Mouse (Mus musculus) liver, embryonic 14.5 days (tissue): ENCODE data around the gene Hdac9. TPM values are rescaled to one million over a fixed set of nuclear protein-coding genes. Genes with fewer than 3 reads are reported as not detected.

ENCODE experiments used
- ATAC-seq: fragments of 200-750 bp; cut with Nextera tagmentation; 2 replicates; pipeline ENCODE4 v1.8.0; 2017; ENCODE audit warnings: moderate number of reproducible peaks, mild to moderate bottlenecking, moderate library complexity; ENCODE audit not compliant: insufficient read depth
- DNase-seq, 3 experiments: peaks; one replicate each; pipeline ENCODE4 v3.0.0-alpha.2; 2012 to 2013; ENCODE audit warnings: low read depth in 3 of 3, low spot score in 3 of 3
- H3K27ac ChIP-seq: fragments of 300-500 bp; sonication (generic); 2 replicates; pipeline ENCODE4 v1.5.1; 2014; ENCODE audit warnings: moderate library complexity, mild to moderate bottlenecking, control low read depth, inconsistent platforms
- H3K27me3 ChIP-seq: fragments of 300-500 bp; sonication (generic); 2 replicates; pipeline ENCODE4 v1.6.1; 2014; ENCODE audit warnings: mild to moderate bottlenecking, low read length, moderate library complexity; ENCODE audit not compliant: control insufficient read depth, insufficient read depth
- H3K36me3 ChIP-seq: fragments of 300-500 bp; sonication (generic); replicated peaks from 2 replicates; pipeline ENCODE4 v1.6.1; 2014; ENCODE audit warnings: low read depth; ENCODE audit not compliant: control insufficient read depth, insufficient read depth
- H3K4me1 ChIP-seq, 2 experiments: fragments of 200-500 bp in 1 of 2; fragments of 300-500 bp in 1 of 2; sonication (generic) in 1 of 2; replicated peaks; 2 replicates each; pipeline ENCODE4 v1.6.1; 2012 to 2014; ENCODE audit warnings: antibody characterized with exemption in 1 of 2, inconsistent platforms in 1 of 2, low read length in 1 of 2; ENCODE audit not compliant: control insufficient read depth in 2 of 2, insufficient read depth in 2 of 2
- H3K4me2 ChIP-seq: fragments of 300-500 bp; sonication (generic); 2 replicates; pipeline ENCODE4 v1.6.1; 2014; ENCODE audit warnings: low read depth, mild to moderate bottlenecking, control low read depth, moderate library complexity
- H3K4me3 ChIP-seq, 2 experiments: fragments of 200-500 bp in 1 of 2; fragments of 300-500 bp in 1 of 2; sonication (generic) in 1 of 2; 2 replicates each; pipeline ENCODE4 v1.5.1; 2012 to 2014; ENCODE audit warnings: low read depth in 2 of 2, low read length in 2 of 2, mild to moderate bottlenecking in 2 of 2, control low read depth in 1 of 2, inconsistent platforms in 1 of 2, moderate library complexity in 1 of 2; ENCODE audit not compliant: insufficient read depth in 1 of 2
- H3K9ac ChIP-seq: fragments of 300-500 bp; sonication (generic); replicated peaks from 2 replicates; pipeline ENCODE4 v1.6.1; 2014; ENCODE audit warnings: mild to moderate bottlenecking, control low read depth, moderate library complexity
- H3K9me3 ChIP-seq: fragments of 300-500 bp; sonication (generic); 2 replicates; pipeline ENCODE4 v1.6.1; 2016; ENCODE audit warnings: low read length, mixed read lengths; ENCODE audit not compliant: control insufficient read depth
- CTCF ChIP-seq: IDR thresholded peaks from 2 replicates; pipeline ENCODE4 v1.5.1; 2016; ENCODE audit warnings: antibody characterized with exemption, low read depth, control low read depth
- EP300 ChIP-seq: IDR thresholded peaks from 2 replicates; pipeline ENCODE4 v1.6.1; 2016; ENCODE audit warnings: antibody characterized with exemption, low read depth
- WGBS: fragments of 180-500 bp; shearing (Covaris S2); extraction: QIAGEN DNeasy Blood & Tissue Kit; methylation state at CpG from one replicate; pipeline ENCODE4 v1.1.7; 2014; ENCODE audit not compliant: insufficient replicate concordance; 5-methylcytosine and 5-hydroxymethylcytosine counted together
- polyA plus RNA-seq, 2 experiments: library from polyadenylated mRNA; depleted of rRNA in 1 of 2; stranded (reverse) in 1 of 2; unstranded in 1 of 2; fragments of >200 nt; fragmentation: Nextera tagmentation in 1 of 2; extraction: Ambion mirVana in 1 of 2; gene quantifications; 2 replicates each; pipeline versions ENCODE4 v1.2.1 to v1.2.3; 2012 to 2014

The Hdac9 gene
- 1.0 and 1.4 TPM in 2 replicates for polyA plus RNA-seq (2012; rRNA removed)
- polyA plus RNA-seq (2014; fragmentation: Nextera tagmentation; extraction: Ambion mirVana), result 1.3 TPM in 2 replicates

DNA sequence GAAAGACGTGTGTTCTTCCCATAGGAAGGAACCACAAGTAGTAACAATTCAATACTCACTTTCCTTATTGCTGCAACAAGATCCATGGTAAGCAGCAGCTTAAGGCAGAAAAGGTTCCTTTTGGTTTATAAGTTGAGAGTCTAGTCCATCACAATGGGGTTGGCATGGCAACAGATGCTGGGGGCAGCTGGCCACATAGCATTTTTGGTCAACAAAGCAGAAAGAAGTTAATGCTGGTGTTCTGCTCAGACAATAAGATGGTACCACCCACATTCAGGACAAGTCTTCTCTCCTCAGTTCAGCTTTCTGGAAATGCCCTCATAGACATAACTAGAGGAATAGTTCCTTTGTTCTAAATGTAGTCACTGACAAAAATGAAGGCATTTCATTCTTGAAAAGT lies at the start of gene Hdac9:
TSS of gene Hdac9 (minus strand) at position 101 of the 400 bp plus-strand sequence.
- no peaks in the 10 kb centered on the region for H3K4me1 ChIP-seq
- ATAC-seq (no peak), DNase-seq (no peak)
- no peak within 1 kb of the TSS for H3K9ac ChIP-seq
- H3K27ac ChIP-seq, result no peak within 1 kb of the TSS
- H3K4me3 ChIP-seq, result no peak within 1 kb of the TSS
- TF ChIP-seq EP300 (no peak), CTCF (no peak)
- no peaks in the 10 kb centered on the region for H3K9me3 ChIP-seq
- WGBS, result 31% methylated on average over 1 of the region's 1 CpGs
- no peak within 1 kb of the TSS for H3K4me2 ChIP-seq
- H3K27me3 ChIP-seq, result no peaks in the 10 kb centered on the region
- no peaks in the 10 kb centered on the region for H3K36me3 ChIP-seq

DNA sequence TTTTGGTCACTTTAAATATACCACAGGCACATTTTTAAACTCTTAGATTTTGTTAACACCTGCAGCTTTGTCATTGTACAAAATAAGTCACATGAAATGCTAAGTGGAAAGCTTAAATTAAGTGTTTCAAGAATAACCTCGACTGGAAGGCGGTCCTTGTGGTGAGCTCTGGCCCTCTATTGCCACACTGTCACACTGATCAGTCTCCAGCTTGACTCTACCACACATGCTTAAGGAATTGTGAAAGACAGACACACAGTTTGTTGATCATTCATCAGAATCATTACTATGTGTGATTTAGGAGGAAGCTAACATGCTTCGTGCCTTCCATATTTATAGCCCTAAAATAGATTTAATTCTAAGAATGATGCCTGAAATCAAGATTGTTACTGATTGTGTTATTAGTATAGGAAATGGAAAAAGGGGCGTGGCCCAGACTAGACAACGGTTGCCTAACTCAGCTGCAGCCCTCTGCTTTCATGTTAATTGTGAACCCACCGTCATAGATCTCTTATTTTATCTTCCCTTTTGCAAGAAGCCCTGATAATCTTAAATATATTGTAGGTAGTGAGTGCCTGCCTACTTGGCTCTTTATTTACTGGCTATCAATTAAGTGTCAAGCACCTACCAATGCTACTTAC lies 32.3 kb upstream of the Hdac9 start:
- TF ChIP-seq EP300, result no peak
- TF ChIP-seq CTCF, result no peak
- no peak overlapping the region for H3K4me2 ChIP-seq
- no peak overlapping the region for H3K4me3 ChIP-seq
- H3K9me3 ChIP-seq, result no peaks in the 10 kb centered on the region
- no peak overlapping the region for H3K9ac ChIP-seq
- ATAC-seq, result no peak
- H3K4me1 ChIP-seq, result no peaks in the 10 kb centered on the region
- 54% methylated on average over 6 of the region's 6 CpGs for WGBS
- H3K36me3 ChIP-seq, result no peaks in the 10 kb centered on the region
- H3K27me3 ChIP-seq, result no peaks in the 10 kb centered on the region
- H3K27ac ChIP-seq, result no peak overlapping the region
- DNase-seq, result no peak

DNA sequence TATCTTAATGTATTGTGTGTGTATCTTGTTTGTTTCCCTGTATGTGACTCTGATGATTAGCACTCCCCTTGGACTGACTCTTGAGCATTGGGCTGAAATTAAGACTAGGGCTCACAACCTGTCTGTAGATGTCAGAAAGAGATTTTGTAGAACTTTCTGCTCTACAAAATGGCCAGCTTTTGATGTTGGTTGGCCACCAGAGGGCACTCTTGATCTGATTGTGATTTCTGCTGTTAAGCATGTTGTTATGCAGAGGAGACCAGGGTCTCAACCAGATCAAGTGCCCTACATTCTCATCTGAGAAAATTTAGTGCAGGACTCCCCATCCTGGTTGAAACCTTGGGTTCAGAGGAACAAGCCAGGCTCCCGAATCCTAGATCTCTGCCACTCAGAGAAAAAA lies 21.0 kb upstream of the Hdac9 start:
- ATAC-seq (no peak), DNase-seq (no peak)
- Histone ChIP-seq H3K4me1 (no peaks in the 10 kb centered on the region), H3K36me3 (no peaks in the 10 kb centered on the region), H3K27ac (no peak overlapping the region), H3K4me2 (no peak overlapping the region), H3K27me3 (no peaks in the 10 kb centered on the region), H3K4me3 (no peak overlapping the region), H3K9ac (no peak overlapping the region), H3K9me3 (no peaks in the 10 kb centered on the region)
- TF ChIP-seq EP300 (no peak), CTCF (peak; percentile 34; the same call in 1 of the 2 replicates)
- WGBS, result 75% methylated on average over 1 of the region's 1 CpGs

DNA sequence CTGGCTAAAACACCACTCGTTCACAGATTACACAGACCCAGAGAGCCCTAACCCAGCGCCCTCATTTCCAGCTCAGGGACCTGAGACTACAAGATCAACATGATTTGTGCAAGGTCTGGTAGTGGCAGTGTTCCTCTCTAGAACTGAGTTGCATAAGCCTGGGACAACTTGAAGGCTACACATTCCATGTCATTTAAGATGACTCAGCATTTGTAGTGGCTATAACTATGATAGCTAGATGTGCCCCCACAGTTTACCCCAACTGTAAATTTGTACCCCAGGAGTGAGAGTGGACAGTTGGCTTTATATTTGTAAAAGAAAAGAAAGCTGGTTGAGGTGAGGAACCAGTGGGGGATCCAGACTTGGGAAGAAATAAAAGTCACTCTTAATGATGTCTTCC lies 8.9 kb downstream of the Hdac9 start:
- 52% methylated on average over 2 of the region's 2 CpGs for WGBS
- no peak overlapping the region for H3K4me3 ChIP-seq
- H3K9me3 ChIP-seq, result no peaks in the 10 kb centered on the region
- H3K4me1 ChIP-seq, result no peaks in the 10 kb centered on the region
- ATAC-seq (no peak), DNase-seq (no peak)
- H3K4me2 ChIP-seq, result no peak overlapping the region
- H3K36me3 ChIP-seq, result no peaks in the 10 kb centered on the region
- peaks cover 24% of the 10 kb centered on the region for H3K27me3 ChIP-seq
- H3K27ac ChIP-seq, result no peak overlapping the region
- TF ChIP-seq CTCF (no peak), EP300 (no peak)
- H3K9ac ChIP-seq, result no peak overlapping the region

DNA sequence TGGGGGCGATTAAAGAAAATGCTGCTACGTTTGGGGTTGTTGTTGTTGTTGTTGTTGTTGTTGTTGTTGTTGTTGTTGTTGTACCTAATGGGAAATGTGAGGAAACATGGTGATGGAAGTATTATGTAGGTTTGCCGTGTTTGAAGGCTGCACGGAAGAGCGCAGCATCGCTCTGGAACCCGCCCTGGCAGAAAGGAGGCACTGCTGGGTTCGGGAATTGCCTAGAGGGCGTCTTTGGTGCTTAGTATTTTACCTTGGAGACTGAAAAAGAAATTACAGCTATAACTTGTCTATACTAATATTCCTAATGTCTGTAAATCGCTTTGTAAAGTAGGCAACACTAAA lies 9.4 kb downstream of the Hdac9 start:
- DNase-seq (no peak), ATAC-seq (no peak)
- TF ChIP-seq CTCF (0 out of 2 replicates have a peak, but pooled peaks have one; percentile 17), EP300 (no peak)
- Histone ChIP-seq H3K4me3 (peak overlapping the region; percentile 16 to 51; a peak in 2 of 4 replicates), H3K27ac (no peak overlapping the region), H3K36me3 (no peaks in the 10 kb centered on the region), H3K9ac (no peak overlapping the region), H3K9me3 (no peaks in the 10 kb centered on the region), H3K4me1 (no peaks in the 10 kb centered on the region), H3K27me3 (peaks cover 24% of the 10 kb centered on the region), H3K4me2 (peak overlapping the region; percentile 55)
- WGBS, result 6% methylated on average over 10 of the region's 10 CpGs
